Mouse (Mus musculus) G1E (cell line): Measurements from ENCODE around the gene Bgn.

ENCODE experiments used
- CTCF ChIP-seq: IDR thresholded peaks from 2 replicates; pipeline ENCODE4 v1.5.1; 2012; ENCODE audit warnings: low read depth, low read length, inconsistent platforms, mixed read lengths
- POLR2AphosphoS5 ChIP-seq: IDR thresholded peaks from 2 replicates; pipeline ENCODE4 v1.6.1; 2012; ENCODE audit warnings: low read depth, low read length, inconsistent platforms; ENCODE audit not compliant: insufficient replicate concordance

DNA sequence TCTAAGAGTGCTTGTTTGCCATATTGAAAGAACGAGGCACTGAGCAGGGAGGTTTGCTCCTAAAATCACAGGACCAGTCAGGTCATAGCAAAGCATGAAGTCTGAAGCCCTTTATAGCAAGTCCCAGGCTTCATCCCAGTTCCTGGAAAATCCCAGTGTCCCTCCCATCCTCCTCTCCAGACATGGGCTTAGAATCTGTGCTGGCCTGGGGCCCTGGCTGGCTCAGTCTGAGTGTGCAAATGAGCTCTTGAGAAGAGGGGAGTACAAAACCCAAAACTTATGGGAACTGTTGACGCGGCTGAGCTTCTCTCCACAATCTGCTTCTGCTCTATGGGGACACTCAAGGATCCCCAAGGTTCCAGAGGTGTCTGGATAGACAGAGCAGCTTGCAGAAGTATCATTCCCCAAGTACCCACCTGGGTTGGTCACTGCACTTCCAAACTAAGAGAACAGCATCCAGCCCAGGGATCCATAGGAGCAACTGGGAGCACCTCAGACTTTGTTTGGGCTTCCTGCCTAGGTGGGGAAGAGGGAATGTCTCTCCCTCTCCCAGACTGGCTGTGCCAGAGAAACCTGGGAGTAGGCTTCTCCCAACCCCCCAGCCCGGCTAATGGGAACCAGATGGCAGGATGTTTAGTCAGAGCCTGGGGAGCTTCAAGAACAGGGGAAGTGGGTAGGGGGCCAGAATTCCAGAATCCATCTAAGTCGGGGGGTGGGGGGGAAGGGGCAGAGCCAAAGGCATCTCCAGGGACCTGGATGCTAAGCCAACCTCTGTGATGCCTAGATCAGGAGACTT lies 15.8 kb upstream of the Bgn start:
- TF ChIP-seq POLR2AphosphoS5, result no peak
- TF ChIP-seq CTCF, result no peak
